Mouse (Mus musculus): ENCODE measurements at regions not wholly inside any gene's neighbourhood (a gene's known extent, or its start where the extent isn't known, plus 50 kb on each side); places are given as distances from the start of the nearest gene placed in this dataset.

- TF ChIP-seq CTCF (IDR thresholded peaks at IDR 0.05; ENCODE audit: borderline replicate concordance, control insufficient read depth, extremely low read depth, insufficient read depth, low read length, poor library complexity) (no peak), POLR2A (IDR thresholded peaks at IDR 0.05; ENCODE audit: control insufficient read depth, extremely low read depth, insufficient read depth, low read length, poor library complexity) (no peak)
These were observed 153.1 kb upstream of the Klf12 start for GRCm38 (mm10) chr14:100437552-100437951.
